Mouse (Mus musculus) left cerebral cortex, adult 11 months (tissue): ENCODE measurements around the gene Ak5.
A peak's percentile ranks its signal among the peaks of the same experiment; 100 is the strongest.

Experiments used
- DNase-seq: peaks from one replicate; pipeline ENCODE4 v3.0.0; 2022; ENCODE audit warnings: low spot score

Gene Ak5

DNA sequence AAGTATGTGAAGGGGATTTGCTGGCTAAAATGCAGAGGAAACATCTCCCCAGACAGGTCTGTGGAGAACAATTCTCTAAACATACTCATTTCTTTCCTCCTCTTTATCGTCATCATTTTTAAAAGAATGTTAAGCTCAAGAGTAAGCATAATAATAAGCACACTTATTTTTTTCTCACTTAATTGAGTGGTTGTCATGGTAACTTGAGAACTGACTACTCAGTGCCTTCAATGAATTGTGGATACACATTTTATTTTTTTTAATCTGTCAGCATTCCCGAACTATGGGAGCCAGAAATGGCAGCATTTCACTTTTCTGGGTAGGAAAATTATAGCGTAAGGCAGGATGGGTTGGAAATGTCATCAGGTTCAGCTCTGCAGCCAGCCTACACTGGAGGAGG, 151.6 kb downstream of the Ak5 start:
- DNase-seq, result no peak

DNA sequence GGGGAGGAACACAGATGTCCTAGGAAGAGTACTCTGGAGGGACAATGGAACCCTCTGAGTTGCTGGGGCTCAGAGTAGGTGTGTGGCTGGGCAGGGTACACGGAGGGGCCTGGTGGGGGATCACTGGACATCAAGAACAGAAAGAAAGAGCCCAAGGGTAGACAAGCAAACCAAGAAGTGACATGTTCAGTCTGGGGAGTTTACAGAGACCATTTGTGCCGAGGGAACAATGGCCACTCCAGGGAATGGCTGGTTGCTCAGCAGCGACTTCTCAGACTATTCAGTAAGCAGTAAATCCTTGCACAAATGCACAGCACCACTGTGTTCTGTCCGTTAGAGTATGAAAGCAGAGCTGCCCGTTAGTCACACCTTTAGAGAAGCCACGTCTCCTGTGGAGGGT, 152.2 kb downstream of the Ak5 start:
- DNase-seq, result no peak

DNA sequence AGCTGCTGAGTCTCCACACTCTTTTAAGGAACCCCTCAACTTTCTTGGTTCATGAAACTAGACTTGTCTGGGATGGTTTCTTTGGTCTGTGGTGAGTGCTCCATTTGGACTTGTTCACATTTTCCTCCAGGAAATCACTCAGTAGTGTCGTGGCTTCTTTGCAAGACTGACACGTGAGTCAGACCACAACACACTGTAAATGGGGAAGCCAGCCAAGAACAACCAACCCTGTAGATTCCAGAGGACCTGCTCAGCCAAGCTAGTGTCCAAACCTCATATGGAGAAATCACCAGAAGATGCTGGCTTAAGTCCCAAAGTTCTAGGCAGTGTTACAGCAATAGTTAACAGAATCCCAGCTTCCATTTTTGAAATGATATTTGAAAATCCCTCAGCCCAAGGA, 155.6 kb downstream of the Ak5 start:
- no peak for DNase-seq

DNA sequence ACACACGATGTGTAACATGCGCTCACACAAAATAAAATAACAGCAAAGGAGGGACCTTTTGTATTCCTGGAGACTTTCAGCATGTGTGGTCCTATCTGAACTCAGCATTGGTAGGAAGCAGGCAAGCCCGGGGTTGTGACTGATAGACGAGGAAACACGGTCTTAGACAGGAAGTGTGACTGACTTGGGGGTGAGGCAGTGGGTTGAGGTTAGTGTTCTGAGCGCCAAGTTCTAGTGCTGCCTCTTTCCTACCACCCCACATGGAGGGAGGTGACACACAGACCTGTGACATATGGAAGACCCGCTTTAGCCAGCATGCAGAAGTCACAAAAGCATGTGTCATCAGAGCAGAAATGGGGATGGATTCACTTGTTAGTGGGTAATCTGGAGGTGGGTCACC, 158.9 kb downstream of the Ak5 start:
- DNase-seq, result no peak

DNA sequence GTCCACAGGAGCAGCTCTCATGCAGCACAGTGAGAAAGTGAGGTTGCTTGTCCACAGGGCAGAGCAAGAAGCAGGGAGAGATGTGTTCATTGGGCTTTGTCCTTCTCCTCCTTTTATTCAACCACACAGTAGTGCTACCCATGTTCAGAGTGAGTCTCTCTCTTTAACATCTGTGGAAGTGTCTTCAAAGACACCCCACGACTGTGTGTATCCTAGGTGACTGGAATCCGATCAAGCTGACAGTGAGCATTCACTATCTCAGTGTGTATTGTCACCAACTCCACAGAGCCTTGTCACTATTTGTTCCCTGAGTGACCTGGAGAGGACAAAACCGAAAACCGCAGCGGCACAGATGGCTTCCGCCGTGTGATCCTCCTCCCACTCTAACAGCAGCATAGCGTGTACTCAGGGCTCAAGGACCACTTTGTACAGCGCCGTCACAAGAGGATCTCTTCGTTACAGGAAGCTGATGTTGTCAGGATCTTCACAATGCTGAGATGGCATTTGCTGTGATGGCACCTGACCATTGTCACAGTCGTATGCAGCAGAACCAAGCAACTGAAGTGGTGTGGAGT, 159.7 kb downstream of the Ak5 start:
- no peak for DNase-seq

DNA sequence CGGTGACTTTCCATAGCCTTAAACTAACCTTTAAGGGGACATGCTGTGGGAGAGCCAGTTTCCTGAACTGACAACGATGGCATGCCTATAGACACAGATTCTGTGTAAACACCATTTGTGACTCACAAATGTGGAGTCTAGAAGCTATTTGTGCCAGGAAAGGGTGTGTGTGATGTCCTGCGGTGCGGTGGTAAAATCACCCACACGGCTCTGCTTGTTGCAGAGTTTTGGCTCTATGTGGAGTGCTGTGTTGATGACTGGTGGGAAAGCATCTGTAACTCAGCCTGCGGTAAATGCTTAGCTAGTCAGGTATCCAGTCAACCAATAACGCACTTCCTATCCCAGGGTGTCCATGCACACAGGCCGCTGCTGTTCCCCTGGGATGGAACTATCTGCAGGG, 160.3 kb downstream of the Ak5 start:
- DNase-seq, result no peak

DNA sequence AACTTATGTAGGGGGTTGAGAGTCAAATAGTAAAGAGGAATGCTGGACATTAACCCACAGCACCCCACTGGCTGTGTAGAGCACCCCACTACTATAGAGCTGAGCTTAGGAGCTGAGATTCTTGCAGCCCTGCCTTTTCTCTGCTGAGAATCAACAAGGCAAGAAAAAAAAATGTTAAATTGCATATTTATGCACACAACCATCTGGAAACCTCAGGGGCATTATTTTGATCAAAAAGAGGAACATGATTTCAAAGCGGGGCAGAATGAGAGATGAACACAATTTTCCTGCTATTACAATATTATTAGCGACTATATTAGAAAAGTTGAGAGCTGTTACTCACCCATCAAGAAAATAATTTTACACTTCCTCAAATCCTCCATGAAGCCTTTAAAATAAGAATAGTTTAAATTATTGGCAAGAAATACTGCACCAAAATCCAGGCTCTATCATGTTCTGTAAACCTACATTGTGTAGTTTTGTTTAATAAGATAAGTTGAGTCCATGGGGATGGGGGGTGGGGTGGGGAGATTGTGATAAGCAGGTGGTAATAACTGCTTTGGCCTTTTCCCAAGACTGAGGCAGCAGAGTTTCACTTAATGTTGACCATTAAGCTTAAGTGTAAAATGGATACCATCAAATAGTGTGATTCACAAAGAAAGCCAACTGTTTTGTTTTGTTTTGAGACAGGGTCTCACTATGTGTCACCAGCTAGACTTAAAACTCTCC, 169.0 kb downstream of the Ak5 start:
- DNase-seq, result no peak

DNA sequence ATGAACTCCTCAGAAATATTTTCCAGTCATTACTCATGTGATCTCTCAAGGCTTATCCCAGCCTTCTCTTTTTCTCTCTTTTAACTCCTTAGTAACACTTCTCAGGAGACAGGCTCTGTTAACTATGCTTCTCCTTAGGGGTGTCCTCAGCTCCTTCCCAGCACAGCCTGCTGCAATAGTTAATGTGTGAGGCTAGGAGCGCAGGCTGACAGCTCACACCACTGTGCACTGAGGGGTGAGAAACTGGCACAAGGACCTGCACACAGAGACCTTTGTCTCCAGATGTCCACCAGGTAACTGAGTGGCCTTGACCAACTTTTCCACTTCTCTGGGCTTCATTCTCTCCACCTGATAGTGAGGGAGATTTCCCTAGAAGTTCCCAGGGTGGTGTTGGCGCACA, 170.3 kb downstream of the Ak5 start:
- no peak for DNase-seq

DNA sequence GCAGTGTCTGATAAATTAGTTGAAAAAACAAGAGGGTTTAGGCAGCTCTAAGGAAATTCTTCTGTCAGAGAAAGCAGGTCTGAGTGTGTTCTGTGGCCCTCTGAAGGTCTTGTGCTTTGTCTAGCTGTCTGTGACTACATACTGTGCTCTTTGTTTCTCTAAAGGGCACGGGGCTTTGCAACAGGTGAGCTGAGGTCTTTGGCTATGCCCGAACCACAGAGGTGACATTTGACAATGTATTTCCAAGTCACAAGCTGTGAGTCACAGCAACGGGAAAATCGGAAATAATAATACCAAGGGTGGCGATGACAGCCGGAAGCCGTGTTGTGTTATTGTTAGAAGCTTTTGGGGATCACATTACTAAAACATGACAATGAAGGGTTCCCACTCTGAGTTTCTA, 171.1 kb downstream of the Ak5 start:
- DNase-seq, result no peak

DNA sequence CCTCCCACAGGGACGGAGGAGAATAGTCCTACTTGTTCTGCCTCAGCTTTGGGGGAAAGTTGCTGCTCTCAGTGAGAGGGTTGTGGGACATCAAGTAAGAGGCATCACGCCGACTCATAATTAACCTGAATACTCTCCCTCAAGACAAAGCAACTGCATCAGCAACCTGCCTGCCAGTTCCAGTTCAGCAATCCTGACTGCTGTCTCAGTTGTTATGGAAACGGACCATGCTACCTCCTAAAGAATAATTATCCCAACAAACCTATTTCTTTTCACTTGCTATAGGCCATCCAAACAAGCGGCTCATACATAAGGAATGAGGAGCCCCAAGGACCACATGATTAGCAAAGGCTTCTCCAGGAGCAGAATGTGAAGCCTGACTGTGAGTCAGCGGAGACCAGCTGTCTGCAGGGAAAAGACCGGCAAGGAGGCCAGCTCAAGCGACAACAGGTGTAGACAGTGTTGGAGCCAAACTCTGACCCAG, 172.7 kb downstream of the Ak5 start:
- no peak for DNase-seq

DNA sequence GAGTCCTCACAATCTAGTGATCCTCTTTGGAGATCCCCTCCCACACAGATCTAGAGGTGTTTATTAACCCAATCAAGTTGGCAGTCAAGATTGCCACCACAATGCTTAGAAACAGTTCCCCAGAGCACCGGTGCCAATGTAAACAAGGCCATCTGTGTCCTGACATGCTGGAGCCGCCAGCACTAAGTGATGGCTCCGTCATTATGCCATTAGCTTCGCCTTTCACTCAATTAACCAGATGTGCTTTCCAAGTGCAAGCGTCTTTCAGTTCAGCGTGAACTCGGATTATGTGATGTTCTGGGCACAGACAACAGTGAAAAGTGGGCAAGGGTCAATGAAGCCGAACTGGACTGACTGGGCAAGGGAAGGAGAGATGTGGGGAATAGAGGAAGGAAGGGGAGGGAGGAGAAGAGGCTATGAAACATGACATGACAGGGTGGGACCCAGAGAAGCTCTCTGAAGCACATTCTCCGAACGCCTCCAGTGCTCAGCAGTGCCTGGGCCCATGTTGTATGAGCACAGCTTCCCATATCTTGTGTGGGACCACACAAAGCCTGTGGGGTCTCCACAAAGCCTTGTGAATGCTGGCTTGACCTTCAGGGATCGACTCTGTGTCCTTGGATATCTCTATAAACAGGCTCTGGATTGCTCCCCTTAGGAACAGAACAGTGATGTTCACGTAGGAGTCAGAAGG, 173.3 kb downstream of the Ak5 start:
- DNase-seq, result no peak

DNA sequence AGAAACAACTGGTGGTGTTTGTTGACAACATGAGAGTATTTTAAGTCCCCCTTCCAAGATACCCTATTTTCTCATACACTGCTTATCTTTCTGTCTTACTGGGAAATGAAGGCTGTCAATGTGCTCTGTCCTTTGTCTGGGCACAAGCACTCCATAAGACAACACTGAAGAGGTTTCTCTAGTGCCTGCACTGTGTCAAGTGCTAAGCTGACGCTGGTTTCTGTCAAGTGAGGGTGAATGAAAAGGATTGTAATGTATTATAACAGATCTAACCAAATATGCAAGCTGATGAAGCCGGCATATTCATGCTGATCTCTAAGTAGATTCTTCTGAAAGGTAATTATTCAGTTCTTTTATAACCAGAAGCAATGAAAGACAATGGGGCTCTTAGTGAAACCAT, 174.3 kb downstream of the Ak5 start:
- no peak for DNase-seq

DNA sequence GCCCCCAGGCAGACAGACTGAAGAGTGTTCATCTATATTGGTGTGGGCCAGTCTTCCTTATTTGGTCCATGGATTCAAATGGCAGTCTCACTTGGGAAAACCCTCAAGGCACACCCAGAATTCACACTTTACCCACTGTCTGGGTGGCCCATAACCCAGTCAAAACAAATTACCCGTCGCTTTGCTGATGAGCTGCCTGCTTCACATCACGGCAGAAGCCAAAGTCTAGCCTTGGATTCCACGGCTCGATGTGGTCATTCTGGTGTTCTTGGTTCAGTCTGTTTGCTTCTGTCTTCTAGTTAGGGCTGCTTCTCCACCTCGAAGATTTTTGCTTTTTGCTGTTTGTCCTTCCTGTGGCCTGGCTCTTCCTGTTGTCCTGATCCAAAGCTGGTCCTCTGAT, 175.9 kb downstream of the Ak5 start:
- no peak for DNase-seq

DNA sequence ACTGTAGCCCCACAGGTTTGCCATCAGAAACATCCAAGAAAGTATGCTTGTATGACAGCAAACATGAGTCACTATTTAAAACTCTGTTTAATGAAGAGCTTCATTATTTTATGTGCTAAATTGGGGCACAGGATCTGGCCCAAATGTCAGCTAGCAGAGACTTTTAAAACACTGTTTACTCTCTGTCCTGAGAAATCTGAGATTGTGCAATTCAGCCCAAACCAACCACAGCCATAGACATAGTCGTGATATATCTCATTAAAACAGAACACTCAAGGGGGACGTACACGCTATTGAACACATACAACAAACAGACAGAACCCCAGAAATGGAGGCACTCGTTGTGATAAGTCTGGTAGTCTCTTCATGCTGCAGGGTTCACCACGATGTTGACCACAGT, 177.7 kb downstream of the Ak5 start:
- no peak for DNase-seq

DNA sequence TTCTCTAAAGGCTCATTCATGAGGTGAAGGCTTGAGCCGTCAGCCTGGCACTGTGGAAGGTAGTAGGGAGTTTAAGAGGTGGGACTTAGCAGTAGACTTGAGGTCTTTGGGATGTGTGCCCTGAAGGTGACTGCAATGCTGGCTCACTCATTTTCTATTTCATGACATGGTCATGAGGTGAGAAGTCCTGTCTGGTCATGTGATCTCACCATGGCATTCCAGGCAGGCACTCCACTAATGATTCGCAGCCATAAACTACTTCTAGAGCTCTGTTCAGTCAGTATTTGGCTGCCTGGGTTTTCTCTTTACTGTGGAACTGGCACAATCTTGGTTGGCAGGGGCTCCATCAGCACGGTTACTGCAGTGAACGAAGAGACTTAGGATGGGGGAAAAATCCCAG, 179.2 kb downstream of the Ak5 start:
- DNase-seq, result no peak

DNA sequence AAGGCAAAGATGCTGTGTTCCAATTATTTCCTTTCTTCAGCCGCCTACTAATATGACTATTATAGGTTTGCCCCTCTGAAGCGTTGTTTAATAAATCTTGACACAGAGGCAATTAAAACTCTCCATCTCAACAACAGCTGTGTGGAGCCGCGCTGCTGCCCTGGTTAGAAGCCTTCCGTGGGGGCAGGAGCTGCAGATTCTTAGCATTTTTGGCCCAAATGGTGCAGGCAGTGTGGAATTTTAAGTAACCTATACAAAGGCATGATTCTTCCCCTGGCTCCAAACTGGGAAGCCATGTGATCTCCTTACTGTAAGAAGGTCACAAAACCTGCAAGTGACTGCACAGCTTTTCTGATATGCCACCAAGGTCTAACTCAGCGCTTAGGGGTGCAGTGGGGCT, 184.0 kb downstream of the Ak5 start:
- peak; percentile 39 for DNase-seq

DNA sequence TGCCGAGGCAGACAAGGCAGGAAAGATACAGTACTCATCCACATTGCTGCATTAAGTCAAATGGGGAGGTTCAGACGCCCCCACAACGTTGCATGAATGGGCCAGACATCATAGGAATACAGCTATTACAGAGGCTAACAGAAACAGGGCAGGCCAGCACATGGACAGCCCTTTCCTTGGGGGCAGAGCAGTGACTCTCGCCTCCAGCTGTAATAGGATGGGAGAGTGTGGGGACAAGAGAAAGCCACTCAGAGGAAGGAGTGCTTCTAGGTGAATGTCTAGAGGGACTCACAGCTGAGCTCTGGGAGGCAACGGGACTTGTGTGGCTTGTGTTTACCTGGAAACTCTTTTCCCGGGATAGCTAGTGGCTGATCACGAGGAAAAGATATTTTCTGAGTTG, 184.4 kb downstream of the Ak5 start:
- no peak for DNase-seq

DNA sequence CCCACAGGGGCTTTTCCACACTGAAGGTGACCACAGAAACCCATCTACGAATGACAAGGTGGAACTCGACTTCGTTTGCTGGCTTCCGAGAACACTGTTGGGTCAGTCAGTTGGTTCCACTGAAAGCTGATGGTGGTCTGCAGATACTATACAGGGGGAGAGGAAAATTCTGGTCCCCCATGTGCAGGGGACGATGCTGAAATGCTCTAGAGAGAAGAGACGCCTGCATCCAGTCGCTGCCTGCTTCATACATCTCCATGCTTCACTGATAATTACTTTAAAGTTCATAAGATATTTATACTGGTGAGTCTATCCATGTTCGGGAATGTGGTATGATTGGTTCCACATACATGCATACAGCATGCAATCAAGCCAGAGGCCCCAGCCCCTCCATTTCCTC, 186.0 kb downstream of the Ak5 start:
- DNase-seq, result no peak

DNA sequence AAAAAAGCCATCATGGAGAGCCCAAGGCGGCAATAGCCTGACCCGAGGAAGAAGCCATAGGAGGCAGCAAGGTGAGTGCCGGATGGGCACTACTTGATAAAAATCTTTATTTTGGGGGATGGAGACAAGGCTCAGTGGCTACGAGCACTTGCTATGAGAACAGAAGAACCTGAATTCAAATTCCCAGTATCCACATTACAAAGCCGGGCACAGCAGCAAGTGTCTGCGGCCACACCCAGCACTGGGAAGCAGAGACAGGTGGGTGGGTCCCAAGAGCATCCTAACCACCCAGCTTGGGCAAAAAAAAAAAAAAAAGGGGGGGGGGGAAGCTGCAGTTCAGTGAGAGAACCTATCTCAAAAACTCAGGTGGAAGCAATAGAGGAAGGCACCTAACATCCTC, 187.8 kb downstream of the Ak5 start:
- no peak for DNase-seq

DNA sequence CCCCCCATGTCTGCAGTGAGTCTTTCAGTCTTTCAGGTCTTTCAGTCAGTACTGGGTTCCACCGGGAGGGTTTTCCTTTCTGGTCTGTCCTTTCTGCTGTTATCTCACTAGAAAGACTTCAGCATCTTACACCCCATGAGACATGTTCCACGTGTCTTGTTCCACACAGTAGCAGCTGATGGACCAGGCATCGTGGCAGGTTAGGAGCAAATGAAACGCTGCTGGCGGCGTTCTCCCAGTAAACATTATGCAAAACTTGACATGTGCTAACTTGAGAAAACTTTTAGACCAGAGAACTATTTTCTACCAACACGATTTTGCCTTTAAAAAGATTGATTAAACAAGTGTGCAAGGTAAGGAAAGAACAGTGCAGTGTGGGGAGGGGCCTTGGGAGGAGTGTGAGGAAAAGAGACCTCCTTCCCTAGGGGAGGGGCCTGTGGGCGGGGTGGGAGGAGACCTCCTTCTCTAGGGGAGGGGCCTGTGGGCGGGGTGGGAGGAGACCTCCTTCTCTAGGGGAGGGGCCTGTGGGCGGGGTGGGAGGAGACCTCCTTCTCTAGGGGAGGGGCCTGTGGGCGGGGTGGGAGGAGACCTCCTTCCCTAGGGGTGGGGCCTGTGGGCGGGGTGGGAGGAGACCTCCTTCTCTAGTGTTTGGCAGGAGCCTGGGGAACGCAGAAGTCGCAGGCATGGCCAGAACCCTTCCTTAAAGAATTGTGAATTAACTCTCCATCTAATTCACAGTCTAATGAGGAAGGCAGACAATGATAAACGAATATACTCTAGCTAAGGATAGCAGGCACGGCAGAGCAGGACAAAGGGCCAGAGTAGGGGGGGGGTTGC, 189.3 kb downstream of the Ak5 start:
- DNase-seq, result no peak

DNA sequence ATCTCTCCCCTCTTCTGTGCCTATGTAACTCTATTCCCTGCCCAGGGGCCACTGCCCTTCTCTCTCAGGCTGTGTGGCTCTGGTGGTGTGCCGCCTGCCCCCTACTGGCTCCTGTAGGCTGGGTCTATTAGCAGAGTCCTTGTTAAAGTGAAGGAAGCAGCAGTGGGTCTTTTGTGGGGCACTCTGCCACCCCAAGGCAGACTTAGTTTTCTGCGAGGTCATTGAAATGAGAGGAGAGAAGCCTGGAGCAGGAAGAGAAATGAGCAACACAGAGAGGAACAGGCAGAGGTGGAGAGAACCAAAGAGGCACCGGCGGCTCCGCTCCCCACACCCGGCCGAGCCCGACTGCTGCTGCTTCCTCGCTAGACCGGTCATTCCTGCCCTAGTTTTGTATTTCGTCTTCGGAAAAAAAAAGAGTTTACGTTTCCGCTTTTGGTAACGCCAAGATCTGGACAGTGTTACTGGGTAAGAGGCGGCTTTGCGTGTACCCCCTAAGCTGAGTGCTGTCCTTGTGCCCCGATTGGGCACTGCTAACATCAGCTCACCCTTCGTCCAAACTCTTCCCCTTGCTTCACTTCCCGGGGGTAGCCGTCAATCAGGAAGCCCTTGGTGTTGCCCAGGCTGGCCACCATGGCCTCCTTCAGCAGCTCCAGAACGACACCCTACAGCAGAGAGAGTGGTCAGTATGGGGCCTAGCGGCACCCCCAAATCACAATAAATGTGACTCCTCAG, 190.2 kb downstream of the Ak5 start:
- DNase-seq, result peak; percentile 33

DNA sequence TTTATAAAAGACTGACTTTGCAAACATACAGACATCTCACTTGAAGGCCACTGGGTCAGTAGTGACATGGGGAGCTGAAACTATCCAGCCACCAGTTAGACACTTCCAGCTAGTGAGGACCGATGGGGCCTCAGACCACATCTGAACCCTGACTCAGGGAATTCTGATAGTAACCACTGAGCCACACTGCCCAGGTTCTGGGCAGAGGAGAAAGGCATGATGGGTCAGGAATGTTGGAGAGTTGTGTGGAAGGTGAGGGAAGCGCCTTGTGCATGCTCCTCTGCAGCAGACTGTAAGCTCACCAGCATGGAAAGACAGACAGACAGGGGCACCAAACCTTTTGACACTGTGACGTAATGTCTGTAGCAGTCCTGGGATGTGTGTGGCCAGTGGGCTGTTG, 192.3 kb downstream of the Ak5 start:
- no peak for DNase-seq
